Mouse (Mus musculus): ENCODE data around the gene Wbp2nl. TPM values are rescaled to one million over a fixed set of nuclear protein-coding genes. Genes with fewer than 3 reads are reported as not detected.
"Not testable (repeated sequence)": the region's sequence is repeated elsewhere in the genome, so short reads cannot be mapped to it uniquely, and the experiment has no call there.

Gene Wbp2nl
- polyA plus RNA-seq, 1 experiment, result 0.70 TPM

- Histone ChIP-seq H3K27me3 (ENCODE audit: control insufficient read depth, insufficient read depth, low read length, poor library complexity, severe bottlenecking) (no peaks in the 10 kb centered on the region), H3K36me3 (ENCODE audit: control insufficient read depth, insufficient read depth, low read length, poor library complexity, severe bottlenecking) (no peaks in the 10 kb centered on the region), H3K9me3 (replicated peaks; ENCODE audit: control insufficient read depth, insufficient read depth, low read length, poor library complexity, severe bottlenecking) (no peaks in the 10 kb centered on the region), H3K27ac (ENCODE audit: insufficient read depth, low read length) (no peak overlapping the region), H3K4me1 (ENCODE audit: control insufficient read depth, insufficient read depth, low read length) (no peaks in the 10 kb centered on the region), H3K9ac (ENCODE audit: low read depth, poor library complexity, severe bottlenecking) (no peak overlapping the region), H3K4me3 (ENCODE audit: low read depth, low read length) (no peak overlapping the region)
- no peak for TF ChIP-seq POLR2A (IDR thresholded peaks at IDR 0.05; ENCODE audit: insufficient read depth, low read length)
Measured at GRCm38 (mm10) chr15:82362234-82362633, 63.5 kb downstream of the Wbp2nl start.

DNA sequence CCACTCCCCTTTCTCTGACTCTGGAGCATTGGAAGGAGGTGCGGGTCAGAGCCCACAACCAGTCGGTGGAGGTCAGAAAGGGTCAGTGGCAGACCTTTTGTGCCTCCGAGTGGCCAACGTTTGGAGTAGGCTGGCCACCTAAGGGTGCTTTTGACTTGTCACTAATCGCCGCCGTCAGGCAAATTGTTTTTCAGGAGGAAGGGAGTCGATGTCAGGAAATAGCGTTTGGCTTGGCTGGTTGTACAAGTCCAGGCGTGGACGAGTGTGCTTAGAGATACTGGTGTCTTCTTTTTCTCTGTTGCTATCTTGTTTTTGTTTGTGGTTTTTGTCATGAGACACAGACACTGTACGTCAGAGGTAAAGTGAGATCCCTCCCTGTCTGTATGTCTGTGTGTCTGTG lies 65.0 kb downstream of the Wbp2nl start:
- not testable (repeated sequence) for H3K27ac ChIP-seq (ENCODE audit: insufficient read depth, low read length); H3K36me3 ChIP-seq (ENCODE audit: control insufficient read depth, insufficient read depth, low read length, poor library complexity, severe bottlenecking); H3K4me3 ChIP-seq (ENCODE audit: low read depth, low read length); H3K4me1 ChIP-seq (ENCODE audit: control insufficient read depth, insufficient read depth, low read length); H3K9me3 ChIP-seq (replicated peaks; ENCODE audit: control insufficient read depth, insufficient read depth, low read length, poor library complexity, severe bottlenecking); H3K27me3 ChIP-seq (ENCODE audit: control insufficient read depth, insufficient read depth, low read length, poor library complexity, severe bottlenecking); H3K9ac ChIP-seq (ENCODE audit: low read depth, poor library complexity, severe bottlenecking)

Other genes with a start within 250 kb of the Wbp2nl start
- gene 4930407I10Rik, start 239.8 kb upstream of the Wbp2nl start, polyA plus RNA-seq (2011; ENCODE audit: insufficient read depth, insufficient read length, low read depth, missing spikeins), result not detected in 2 replicates
- gene Mei1, start 229.0 kb upstream of the Wbp2nl start, polyA plus RNA-seq (2011; ENCODE audit: insufficient read depth, insufficient read length, low read depth, missing spikeins), result 0.23 TPM in 1 of 2 replicates, not detected in the other
- gene Ccdc134, start 171.0 kb upstream of the Wbp2nl start, polyA plus RNA-seq (2011; ENCODE audit: insufficient read depth, insufficient read length, low read depth, missing spikeins), result 13.7 and 15.0 TPM in 2 replicates
- 205 and 210 TPM in 2 replicates for gene Srebf2, start 151.8 kb upstream of the Wbp2nl start, polyA plus RNA-seq (2011; ENCODE audit: insufficient read depth, insufficient read length, low read depth, missing spikeins)
- gene Shisa8, start 86.1 kb upstream of the Wbp2nl start, polyA plus RNA-seq (2011; ENCODE audit: insufficient read depth, insufficient read length, low read depth, missing spikeins), result 6.8 and 7.4 TPM in 2 replicates
- gene Tnfrsf13c, start 74.6 kb upstream of the Wbp2nl start, polyA plus RNA-seq (2011; ENCODE audit: insufficient read depth, insufficient read length, low read depth, missing spikeins), result 1.9 and 2.3 TPM in 2 replicates
- gene Cenpm, start 54.2 kb upstream of the Wbp2nl start, polyA plus RNA-seq (2011; ENCODE audit: insufficient read depth, insufficient read length, low read depth, missing spikeins), result 43.2 and 52.0 TPM in 2 replicates
- not detected in 2 replicates for gene 1500009C09Rik, start 46.6 kb upstream of the Wbp2nl start, polyA plus RNA-seq (2011; ENCODE audit: insufficient read depth, insufficient read length, low read depth, missing spikeins)
- 8.8 and 9.7 TPM in 2 replicates for gene Sept3, start 24.1 kb upstream of the Wbp2nl start, polyA plus RNA-seq (2011; ENCODE audit: insufficient read depth, insufficient read length, low read depth, missing spikeins)
- 29.5 and 30.0 TPM in 2 replicates for gene Naga, start 40.0 kb downstream of the Wbp2nl start, polyA plus RNA-seq (2011; ENCODE audit: insufficient read depth, insufficient read length, low read depth, missing spikeins)
- gene Pheta2, start 40.0 kb downstream of the Wbp2nl start, polyA plus RNA-seq (2011; ENCODE audit: insufficient read depth, insufficient read length, low read depth, missing spikeins), result 1.8 and 2.7 TPM in 2 replicates
- gene Smdt1, start 40.0 kb downstream of the Wbp2nl start, polyA plus RNA-seq (2011; ENCODE audit: insufficient read depth, insufficient read length, low read depth, missing spikeins), result 84.8 and 86.7 TPM in 2 replicates
- 212 and 236 TPM in 2 replicates for gene Ndufa6, start 55.4 kb downstream of the Wbp2nl start, polyA plus RNA-seq (2011; ENCODE audit: insufficient read depth, insufficient read length, low read depth, missing spikeins)
- gene Cyp2d22, start 81.3 kb downstream of the Wbp2nl start, polyA plus RNA-seq (2011; ENCODE audit: insufficient read depth, insufficient read length, low read depth, missing spikeins), result 1.1 and 1.9 TPM in 2 replicates
- not detected in 2 replicates for gene Cyp2d11, start 95.1 kb downstream of the Wbp2nl start, polyA plus RNA-seq (2011; ENCODE audit: insufficient read depth, insufficient read length, low read depth, missing spikeins)
- gene Cyp2d10, start 108.2 kb downstream of the Wbp2nl start, polyA plus RNA-seq (2011; ENCODE audit: insufficient read depth, insufficient read length, low read depth, missing spikeins), result not detected in 2 replicates
- not detected in 2 replicates for gene Cyp2d9, start 134.5 kb downstream of the Wbp2nl start, polyA plus RNA-seq (2011; ENCODE audit: insufficient read depth, insufficient read length, low read depth, missing spikeins)

Data from ES-Bruce4 (cell line).